Mouse (Mus musculus): ENCODE measurements around the gene Chchd6. TPM values are rescaled to one million over a fixed set of nuclear protein-coding genes. Genes with fewer than 3 reads are reported as not detected.
A peak's percentile ranks its signal among the peaks of the same experiment; 100 is the strongest.

Chchd6 gene
- polyA plus RNA-seq, 1 experiment, result 47.9 TPM

DNA sequence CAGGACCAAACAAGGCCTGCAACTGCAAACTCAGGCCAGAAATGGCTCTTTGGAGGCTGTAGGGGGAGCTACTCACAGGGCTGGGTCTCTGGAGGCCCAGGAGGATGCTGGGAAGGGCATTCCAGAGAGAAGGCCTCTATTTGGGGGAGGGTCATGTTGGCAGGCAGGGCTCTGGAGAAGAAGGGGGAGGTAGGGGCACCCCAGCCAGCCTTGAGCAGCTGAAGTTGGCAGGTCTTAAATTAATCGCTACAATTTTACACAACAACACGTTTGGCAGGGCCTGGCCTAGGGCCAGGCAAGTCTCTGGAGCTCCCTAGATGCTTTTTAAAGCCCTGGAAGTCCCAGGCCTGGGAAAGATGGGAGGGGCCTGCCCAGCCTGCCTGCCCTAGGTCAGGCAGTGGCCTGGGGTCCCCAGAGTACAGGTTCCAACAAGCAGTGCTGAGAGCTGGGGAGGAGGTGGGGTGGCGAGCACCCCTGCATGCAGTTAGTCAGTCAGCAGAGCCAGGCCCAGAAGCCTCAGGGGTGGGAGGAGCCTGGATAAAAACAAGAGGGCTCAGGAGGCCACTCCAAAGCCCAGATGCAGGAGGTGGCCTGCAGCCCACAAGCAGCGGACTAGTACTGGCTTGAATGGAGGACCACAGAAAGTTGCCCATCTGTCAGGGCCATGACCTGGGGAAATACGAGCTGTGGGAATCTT, 243.9 kb downstream of the Chchd6 start:
- DNase-seq, result no peak
- H3K27me3 ChIP-seq (ENCODE audit: control insufficient read depth, insufficient read depth, low read length), result no peaks in the 10 kb centered on the region
- TF ChIP-seq POLR2A (IDR thresholded peaks at IDR 0.05; ENCODE audit: control insufficient read depth, extremely low read depth, insufficient read depth, low read length, poor library complexity), result no peak
- no peak for TF ChIP-seq CTCF (IDR thresholded peaks at IDR 0.05; ENCODE audit: borderline replicate concordance, control insufficient read depth, extremely low read depth, insufficient read depth, low read length, poor library complexity)
- no peak overlapping the region for H3K4me3 ChIP-seq (ENCODE audit: control insufficient read depth, insufficient read depth, low read length)
- H3K27ac ChIP-seq (ENCODE audit: control insufficient read depth, insufficient read depth, low read length), result no peak overlapping the region
- H3K36me3 ChIP-seq (ENCODE audit: control insufficient read depth, insufficient read depth, low read length), result no peaks in the 10 kb centered on the region
- 83% methylated on average over 5 of the region's 5 CpGs for WGBS
- no peaks in the 10 kb centered on the region for H3K4me1 ChIP-seq (replicated peaks; ENCODE audit: control insufficient read depth, insufficient read depth, low read length)

DNA sequence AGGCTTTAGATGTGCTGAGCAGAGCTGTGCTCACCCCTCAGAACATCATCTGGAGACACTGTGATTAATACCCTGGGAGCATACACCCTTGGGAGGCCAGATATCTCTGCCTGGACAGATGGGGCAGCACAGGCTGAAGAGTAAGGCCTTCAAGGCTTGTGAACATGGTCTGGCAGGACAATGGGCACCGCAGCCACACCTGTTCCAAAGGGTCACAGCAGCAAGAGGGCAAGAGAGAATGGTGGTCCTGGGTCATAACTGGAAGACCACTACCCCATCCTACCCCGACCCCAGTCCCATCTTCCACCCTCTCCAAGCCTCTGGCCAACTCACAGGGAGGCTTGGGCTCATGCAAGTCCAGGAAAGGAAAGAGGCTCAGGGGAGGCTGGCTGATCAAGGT, 244.9 kb downstream of the Chchd6 start:
- Histone ChIP-seq H3K27me3 (ENCODE audit: control insufficient read depth, insufficient read depth, low read length) (no peaks in the 10 kb centered on the region), H3K4me3 (ENCODE audit: control insufficient read depth, insufficient read depth, low read length) (no peak overlapping the region), H3K27ac (ENCODE audit: control insufficient read depth, insufficient read depth, low read length) (no peak overlapping the region), H3K36me3 (ENCODE audit: control insufficient read depth, insufficient read depth, low read length) (no peaks in the 10 kb centered on the region), H3K4me1 (replicated peaks; ENCODE audit: control insufficient read depth, insufficient read depth, low read length) (peaks cover 4% of the 10 kb centered on the region)
- no peak for DNase-seq
- TF ChIP-seq POLR2A (IDR thresholded peaks at IDR 0.05; ENCODE audit: control insufficient read depth, extremely low read depth, insufficient read depth, low read length, poor library complexity) (no peak), CTCF (IDR thresholded peaks at IDR 0.05; ENCODE audit: borderline replicate concordance, control insufficient read depth, extremely low read depth, insufficient read depth, low read length, poor library complexity) (no peak)
- 96% methylated on average over 2 of the region's 2 CpGs for WGBS

DNA sequence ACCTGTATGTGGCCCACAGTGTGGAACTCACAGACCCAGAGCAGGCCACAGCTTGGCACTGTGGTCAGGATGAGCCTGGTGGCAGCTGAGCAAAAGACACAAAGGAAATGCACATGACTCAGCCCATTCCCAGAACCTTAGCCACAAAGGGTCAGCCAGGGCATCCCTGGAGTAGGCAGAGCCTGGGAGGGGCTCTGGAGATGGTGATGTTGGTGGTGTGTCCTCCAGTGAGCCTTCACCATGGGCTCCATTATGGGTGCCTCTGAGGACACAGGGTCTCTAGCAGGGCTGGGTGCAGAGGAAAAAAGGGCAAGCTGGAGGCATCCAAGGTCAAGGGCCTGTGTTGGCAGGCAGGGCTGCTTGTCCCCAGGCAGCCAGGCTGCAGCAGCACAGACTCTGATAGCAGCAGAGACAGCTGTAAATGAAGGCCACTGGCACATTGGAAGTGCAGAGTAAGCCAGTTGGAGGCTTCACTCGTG, 245.4 kb downstream of the Chchd6 start:
- Histone ChIP-seq H3K4me3 (ENCODE audit: control insufficient read depth, insufficient read depth, low read length) (no peak overlapping the region), H3K27me3 (ENCODE audit: control insufficient read depth, insufficient read depth, low read length) (no peaks in the 10 kb centered on the region), H3K4me1 (replicated peaks; ENCODE audit: control insufficient read depth, insufficient read depth, low read length) (peaks cover 9% of the 10 kb centered on the region), H3K27ac (ENCODE audit: control insufficient read depth, insufficient read depth, low read length) (no peak overlapping the region), H3K36me3 (ENCODE audit: control insufficient read depth, insufficient read depth, low read length) (no peaks in the 10 kb centered on the region)
- no peak for DNase-seq
- no peak for TF ChIP-seq POLR2A (IDR thresholded peaks at IDR 0.05; ENCODE audit: control insufficient read depth, extremely low read depth, insufficient read depth, low read length, poor library complexity)
- TF ChIP-seq CTCF (IDR thresholded peaks at IDR 0.05; ENCODE audit: borderline replicate concordance, control insufficient read depth, extremely low read depth, insufficient read depth, low read length, poor library complexity), result no peak
- 70% methylated on average over 1 of the region's 1 CpGs for WGBS

DNA sequence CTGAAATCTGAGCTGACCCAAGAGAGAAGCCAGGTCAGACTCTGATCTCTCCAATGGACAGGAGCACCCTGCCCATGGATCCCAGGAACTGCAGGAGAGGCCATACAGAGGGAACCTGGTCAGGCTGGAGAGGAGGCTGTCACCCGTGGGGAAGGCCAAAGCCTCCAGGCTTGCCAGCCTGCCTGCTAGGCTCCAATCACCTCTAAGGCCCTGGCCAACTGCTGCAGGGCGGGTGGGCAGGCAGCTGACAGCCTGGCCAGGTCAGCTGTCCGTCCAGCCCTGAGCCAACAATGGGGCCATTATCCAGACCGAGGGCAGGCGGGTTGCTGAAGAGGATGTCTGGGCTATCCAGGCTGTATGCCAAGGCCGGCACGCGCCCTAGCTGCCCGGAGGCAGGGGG, 247.1 kb downstream of the Chchd6 start:
- Histone ChIP-seq H3K27me3 (ENCODE audit: control insufficient read depth, insufficient read depth, low read length) (no peaks in the 10 kb centered on the region), H3K4me1 (replicated peaks; ENCODE audit: control insufficient read depth, insufficient read depth, low read length) (peaks cover 16% of the 10 kb centered on the region), H3K4me3 (ENCODE audit: control insufficient read depth, insufficient read depth, low read length) (no peak overlapping the region), H3K36me3 (ENCODE audit: control insufficient read depth, insufficient read depth, low read length) (no peaks in the 10 kb centered on the region), H3K27ac (ENCODE audit: control insufficient read depth, insufficient read depth, low read length) (no peak overlapping the region)
- TF ChIP-seq POLR2A (IDR thresholded peaks at IDR 0.05; ENCODE audit: control insufficient read depth, extremely low read depth, insufficient read depth, low read length, poor library complexity), result no peak
- no peak for TF ChIP-seq CTCF (IDR thresholded peaks at IDR 0.05; ENCODE audit: borderline replicate concordance, control insufficient read depth, extremely low read depth, insufficient read depth, low read length, poor library complexity)
- WGBS, result 96% methylated on average over 9 of the region's 9 CpGs
- no peak for DNase-seq

DNA sequence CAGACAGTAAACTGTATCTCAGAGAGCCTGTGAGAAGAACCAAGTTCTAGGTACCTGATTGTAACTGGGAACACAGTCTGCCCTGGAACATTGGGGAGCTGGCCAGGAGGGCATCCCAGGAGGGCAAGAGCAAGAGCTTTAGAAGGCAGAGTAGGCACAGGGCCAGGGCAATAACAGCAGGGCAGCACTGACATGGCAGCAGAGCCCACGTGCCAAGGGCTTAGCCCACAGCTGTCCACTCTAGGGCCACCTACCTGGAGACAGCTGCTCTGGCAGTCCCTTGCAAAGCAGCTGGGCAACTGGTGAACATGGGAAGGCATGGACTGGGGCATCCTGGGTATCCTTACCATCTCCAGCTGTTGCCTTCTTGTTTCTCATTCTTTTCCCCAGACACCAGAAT, 247.7 kb downstream of the Chchd6 start:
- DNase-seq, result no peak
- Histone ChIP-seq H3K4me1 (replicated peaks; ENCODE audit: control insufficient read depth, insufficient read depth, low read length) (peaks cover 16% of the 10 kb centered on the region), H3K36me3 (ENCODE audit: control insufficient read depth, insufficient read depth, low read length) (no peaks in the 10 kb centered on the region), H3K27ac (ENCODE audit: control insufficient read depth, insufficient read depth, low read length) (no peak overlapping the region), H3K4me3 (ENCODE audit: control insufficient read depth, insufficient read depth, low read length) (no peak overlapping the region), H3K27me3 (ENCODE audit: control insufficient read depth, insufficient read depth, low read length) (no peaks in the 10 kb centered on the region)
- TF ChIP-seq POLR2A (IDR thresholded peaks at IDR 0.05; ENCODE audit: control insufficient read depth, extremely low read depth, insufficient read depth, low read length, poor library complexity) (no peak), CTCF (IDR thresholded peaks at IDR 0.05; ENCODE audit: borderline replicate concordance, control insufficient read depth, extremely low read depth, insufficient read depth, low read length, poor library complexity) (no peak)
- WGBS, result 81% methylated on average over 1 of the region's 1 CpGs

DNA sequence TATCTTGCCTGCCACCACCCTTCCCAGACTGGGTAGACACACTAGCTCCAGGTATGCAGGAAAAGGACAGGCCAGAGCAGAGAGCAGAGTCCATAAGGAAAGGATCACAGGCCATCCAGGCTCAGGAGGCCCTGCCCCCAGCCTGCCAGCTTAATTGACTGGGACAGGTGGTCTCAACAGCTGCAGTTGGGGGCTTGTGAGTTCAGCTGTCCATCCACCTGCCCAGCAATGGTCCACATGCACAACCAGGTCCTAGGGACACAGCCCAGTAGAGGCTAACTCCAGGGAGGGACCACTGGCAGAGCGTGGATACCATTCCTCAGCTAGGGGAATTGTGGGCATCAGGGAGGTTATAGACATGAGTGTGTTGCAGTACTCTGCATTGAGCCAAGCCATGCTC, 249.6 kb downstream of the Chchd6 start:
- Histone ChIP-seq H3K36me3 (ENCODE audit: control insufficient read depth, insufficient read depth, low read length) (no peaks in the 10 kb centered on the region), H3K27me3 (ENCODE audit: control insufficient read depth, insufficient read depth, low read length) (no peaks in the 10 kb centered on the region), H3K4me1 (replicated peaks; ENCODE audit: control insufficient read depth, insufficient read depth, low read length) (peaks cover 16% of the 10 kb centered on the region), H3K27ac (ENCODE audit: control insufficient read depth, insufficient read depth, low read length) (peak overlapping the region; percentile 63), H3K4me3 (ENCODE audit: control insufficient read depth, insufficient read depth, low read length) (no peak overlapping the region)
- no peak for DNase-seq
- WGBS, result 97% methylated on average over 1 of the region's 1 CpGs
- no peak for TF ChIP-seq POLR2A (IDR thresholded peaks at IDR 0.05; ENCODE audit: control insufficient read depth, extremely low read depth, insufficient read depth, low read length, poor library complexity)
- no peak for TF ChIP-seq CTCF (IDR thresholded peaks at IDR 0.05; ENCODE audit: borderline replicate concordance, control insufficient read depth, extremely low read depth, insufficient read depth, low read length, poor library complexity)

DNA sequence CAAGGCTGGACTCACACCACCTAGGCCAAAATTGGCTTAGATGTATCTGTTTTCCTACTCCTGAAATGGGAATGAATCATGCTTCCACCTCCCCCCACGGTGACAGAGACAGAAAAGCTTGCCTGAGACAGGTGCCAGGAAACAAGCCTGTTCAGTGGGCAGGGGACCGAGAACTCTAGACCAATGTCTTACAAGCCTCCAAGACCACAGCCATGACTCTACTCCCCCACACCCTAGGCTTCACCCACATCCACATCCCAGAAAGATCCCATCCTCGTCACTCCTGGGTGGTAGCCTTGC, 250.0 kb downstream of the Chchd6 start:
- Histone ChIP-seq H3K4me1 (replicated peaks; ENCODE audit: control insufficient read depth, insufficient read depth, low read length) (peaks cover 16% of the 10 kb centered on the region), H3K27ac (ENCODE audit: control insufficient read depth, insufficient read depth, low read length) (peak overlapping the region; percentile 63), H3K27me3 (ENCODE audit: control insufficient read depth, insufficient read depth, low read length) (no peaks in the 10 kb centered on the region), H3K36me3 (ENCODE audit: control insufficient read depth, insufficient read depth, low read length) (no peaks in the 10 kb centered on the region), H3K4me3 (ENCODE audit: control insufficient read depth, insufficient read depth, low read length) (no peak overlapping the region)
- DNase-seq, result peak; percentile 42
- WGBS, result 72% methylated on average over 3 of the region's 3 CpGs
- TF ChIP-seq CTCF (IDR thresholded peaks at IDR 0.05; ENCODE audit: borderline replicate concordance, control insufficient read depth, extremely low read depth, insufficient read depth, low read length, poor library complexity), result no peak
- TF ChIP-seq POLR2A (IDR thresholded peaks at IDR 0.05; ENCODE audit: control insufficient read depth, extremely low read depth, insufficient read depth, low read length, poor library complexity), result no peak
